13 mouse cellular contexts compared by ENCODE assay signal in the genomic region with DNA sequence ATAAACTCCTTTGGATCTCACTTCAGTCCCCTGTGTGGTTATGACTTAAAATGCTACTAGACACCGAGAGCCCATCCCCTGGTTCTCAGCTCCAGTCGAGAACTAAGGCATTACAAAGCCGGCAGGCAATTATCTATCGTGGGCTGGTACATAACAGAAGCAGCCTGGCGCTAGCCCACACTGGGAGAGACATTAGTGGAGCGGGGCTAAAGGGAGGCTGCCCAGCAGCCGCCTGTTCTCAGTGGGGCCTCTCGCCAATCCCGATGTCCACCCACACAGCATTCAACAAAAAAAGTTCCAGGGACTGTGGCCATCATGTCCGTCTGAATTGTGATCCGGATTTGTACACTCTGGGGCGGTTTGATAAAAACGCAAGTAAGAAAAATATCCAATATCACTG.
DNase-seq lines count a peak whose midpoint lies in the region; ATAC-seq lines count a peak whose summit lies in the region.
"Had no signal": no experiment of that assay in that cellular context is flagged by ENCODE, and none has a peak within 500 bp of the region (broad histone marks: within the 10 kb centered on the region; RNA-seq: fewer than 3 reads in every experiment).

No protein-coding gene starts in this region.

- H3K4me3 ChIP-seq in hindbrain, embryonic 14.5 days (replicated peaks; ENCODE audit: low read length): no peak overlapping the region
- H3K4me3 ChIP-seq: limb, embryonic 10.5 days had no signal

- H3K9me3 ChIP-seq in hindbrain, embryonic 14.5 days (ENCODE audit: control insufficient read depth, low read length): no peaks in the 10 kb centered on the region
- H3K9me3 ChIP-seq: limb, embryonic 10.5 days had no signal

- H3K27me3 ChIP-seq in hindbrain, embryonic 14.5 days (ENCODE audit: control insufficient read depth, insufficient read depth, low read length): no peaks in the 10 kb centered on the region

- H3K4me2 ChIP-seq in hindbrain, embryonic 14.5 days (replicated peaks): no peak overlapping the region

- H3K4me1 ChIP-seq in hindbrain, embryonic 14.5 days (replicated peaks; ENCODE audit: control insufficient read depth, insufficient read depth, low read length): no peaks in the 10 kb centered on the region

- H3K9ac ChIP-seq in hindbrain, embryonic 14.5 days: no peak overlapping the region

- 61% methylated on average over 13 of the region's 13 CpGs for WGBS in hindbrain, embryonic 14.5 days

- DNase-seq in cerebellum, postnatal 10 days: peak; percentile 31 to 40
- DNase-seq in retina, postnatal 1 day: peak; percentile 22
- no peak for DNase-seq in retina, embryonic 14.5 days (ENCODE audit: low spot score)
- peak; percentile 33 to 39 for DNase-seq in layer of hippocampus, postnatal 14 days (ENCODE audit: low spot score in 2 of 2)
- peak; percentile 49 to 60 for DNase-seq in right cerebral cortex, postnatal 36 days (ENCODE audit: low spot score in 2 of 2)
- no peak for DNase-seq in hindbrain, embryonic 14.5 days (ENCODE audit: low spot score)
- no peak for DNase-seq in gastrocnemius, postnatal 25 days
- DNase-seq: B cell, adult 2 months; kidney, adult 8-10 months; thymus, postnatal 4 days had no signal

- no peak for ATAC-seq in cerebellum, adult (ENCODE audit: insufficient number of reproducible peaks, low FRiP score, low TSS enrichment)
- no peak for ATAC-seq in hindbrain, embryonic 14.5 days (ENCODE audit: low FRiP score)

- H3K27ac ChIP-seq in hindbrain, embryonic 14.5 days: no peak overlapping the region
- H3K27ac ChIP-seq: limb, embryonic 10.5 days had no signal

- H3K36me3 ChIP-seq in hindbrain, embryonic 14.5 days (replicated peaks; ENCODE audit: control insufficient read depth, insufficient read depth): no peaks in the 10 kb centered on the region
- H3K36me3 ChIP-seq: G1E; limb, embryonic 10.5 days had no signal

Comparison
In these comparisons a context has a peak if more than half of its experiments do, and no peak if none do; other contexts are left out.
1. DNase-seq: peak in cerebellum, postnatal 10 days (2 of 2), retina, postnatal 1 day (single experiment), layer of hippocampus, postnatal 14 days (2 of 2) and right cerebral cortex, postnatal 36 days (2 of 2); none in retina, embryonic 14.5 days (single experiment), hindbrain, embryonic 14.5 days (single experiment) and gastrocnemius, postnatal 25 days (single experiment).